Mouse (Mus musculus): Measurements from ENCODE around the gene Trmt44. TPM values are rescaled to one million over a fixed set of nuclear protein-coding genes. Genes with fewer than 3 reads are reported as not detected.

Trmt44 gene
- polyA plus RNA-seq, 1 experiment from 2014 or later, result 7.0 TPM

DNA sequence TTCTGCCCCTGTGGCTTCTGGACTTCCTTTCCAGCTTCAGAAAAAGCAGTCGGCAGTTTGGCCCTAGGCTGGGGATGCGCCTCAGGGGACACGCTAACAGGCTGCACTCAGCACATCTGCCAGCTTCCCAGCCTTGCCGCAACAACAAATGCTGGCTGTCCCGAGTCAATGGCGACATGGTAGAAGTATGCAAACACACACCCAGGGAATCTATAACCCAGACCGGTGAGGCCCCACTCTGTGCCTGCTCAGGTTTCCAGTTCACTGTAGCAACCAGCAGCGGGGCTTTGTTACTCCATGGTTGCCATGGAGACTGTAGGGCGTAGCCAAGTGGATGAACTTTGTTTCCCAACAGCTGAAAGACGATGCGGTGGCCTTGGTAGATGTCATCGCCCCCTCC lies 34.5 kb upstream of the Trmt44 start:
- peak overlapping the region; percentile 41; the same call in 1 of the 2 replicates for H3K9ac ChIP-seq (ENCODE audit: low read length)
- no peaks in the 10 kb centered on the region for H3K36me3 ChIP-seq (ENCODE audit: control insufficient read depth, insufficient read depth, low read length)
- peak; percentile 65; the same call in 1 of the 2 replicates for ATAC-seq (ENCODE audit: insufficient read depth, low FRiP score)
- no peaks in the 10 kb centered on the region for H3K9me3 ChIP-seq (replicated peaks; ENCODE audit: control insufficient read depth, low read length)
- peak overlapping the region; percentile 40; the same call in 1 of the 2 replicates for H3K27ac ChIP-seq (ENCODE audit: low read length)
- peaks cover 22% of the 10 kb centered on the region for H3K4me1 ChIP-seq (ENCODE audit: control insufficient read depth, insufficient read depth, low read length)
- no peak overlapping the region for H3K4me3 ChIP-seq (replicated peaks; ENCODE audit: low read length)
- no peak overlapping the region for H3K4me2 ChIP-seq (ENCODE audit: low read depth, low read length)
- WGBS, result 23% methylated on average over 12 of the region's 12 CpGs
- no peaks in the 10 kb centered on the region for H3K27me3 ChIP-seq (ENCODE audit: control insufficient read depth, insufficient read depth, low read length)

DNA sequence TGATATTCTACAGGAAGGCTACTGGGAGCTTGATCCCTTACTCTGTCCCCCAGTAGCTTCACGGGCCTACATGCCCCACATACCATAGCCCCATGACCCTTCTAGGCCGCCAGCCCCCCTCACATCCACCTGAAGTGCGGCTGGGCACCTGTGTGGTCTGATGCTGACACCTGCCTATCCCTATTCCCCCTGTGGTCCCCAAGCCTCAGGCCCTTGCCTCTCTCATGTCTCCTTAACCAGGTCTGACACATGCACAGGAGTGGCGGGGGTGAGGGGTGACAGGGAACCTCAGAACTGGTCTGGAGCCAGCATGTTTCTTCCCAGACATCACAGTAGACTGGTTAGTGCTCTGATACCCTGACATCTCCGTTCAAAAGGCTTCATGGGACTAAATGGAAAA lies 33.7 kb upstream of the Trmt44 start:
- peaks cover 22% of the 10 kb centered on the region for H3K4me1 ChIP-seq (ENCODE audit: control insufficient read depth, insufficient read depth, low read length)
- WGBS, result 78% methylated on average over 5 of the region's 5 CpGs

DNA sequence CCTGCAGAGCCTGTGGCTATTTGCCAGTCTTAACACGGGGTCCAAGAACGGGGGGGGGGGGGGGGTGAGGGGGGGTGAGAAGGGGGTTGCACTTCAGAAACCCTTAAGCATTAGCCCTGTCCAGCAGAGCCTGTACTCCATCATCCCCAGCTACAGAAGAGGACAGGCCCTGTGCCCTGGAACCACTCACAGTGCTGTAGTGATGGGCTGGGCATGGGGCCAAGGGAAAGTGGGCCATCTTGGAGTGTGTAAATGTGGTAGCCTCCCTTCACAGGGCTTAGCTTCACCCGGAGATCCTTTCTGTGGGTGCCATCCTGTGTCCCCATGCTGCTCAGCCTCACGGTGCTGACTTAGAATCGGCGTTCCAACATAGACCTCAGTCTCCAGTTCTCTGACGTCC lies 32.9 kb upstream of the Trmt44 start:
- WGBS, result 61% methylated on average over 7 of the region's 7 CpGs
- ATAC-seq (ENCODE audit: insufficient read depth, low FRiP score), result peak; percentile 65; the same call in 1 of the 2 replicates

More for the DNA sequence above, 33.7 kb upstream of the Trmt44 start:
- Histone ChIP-seq H3K27me3 (ENCODE audit: control insufficient read depth, insufficient read depth, low read length) (no peaks in the 10 kb centered on the region), H3K4me2 (ENCODE audit: low read depth, low read length) (no peak overlapping the region), H3K36me3 (ENCODE audit: control insufficient read depth, insufficient read depth, low read length) (no peaks in the 10 kb centered on the region), H3K9ac (ENCODE audit: low read length) (no peak overlapping the region), H3K4me3 (replicated peaks; ENCODE audit: low read length) (no peak overlapping the region), H3K9me3 (replicated peaks; ENCODE audit: control insufficient read depth, low read length) (no peaks in the 10 kb centered on the region), H3K27ac (ENCODE audit: low read length) (peak overlapping the region; percentile 40; the same call in 1 of the 2 replicates)
- no peak for ATAC-seq (ENCODE audit: insufficient read depth, low FRiP score)

DNA sequence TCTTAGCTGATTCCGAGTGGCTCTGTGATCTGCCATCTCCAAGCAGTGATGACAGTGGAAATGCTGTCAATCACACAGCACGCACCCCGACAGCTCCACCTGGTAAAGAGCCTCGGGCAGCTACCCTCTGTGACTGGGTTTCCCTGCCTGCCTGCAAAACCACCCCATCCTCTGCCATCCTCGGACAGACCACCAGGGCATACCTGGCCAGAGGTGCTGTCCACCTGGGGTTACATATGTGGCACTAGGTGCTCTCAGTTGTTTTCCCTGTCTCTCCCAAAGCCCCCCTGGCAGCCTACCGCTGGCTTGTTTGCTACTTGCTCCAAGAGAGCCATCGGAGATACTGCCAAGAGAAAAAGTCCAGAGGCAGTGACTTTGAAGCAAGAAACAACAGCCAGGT lies 31.9 kb upstream of the Trmt44 start:
- H3K4me1 ChIP-seq (ENCODE audit: control insufficient read depth, insufficient read depth, low read length), result peaks cover 22% of the 10 kb centered on the region
- H3K27me3 ChIP-seq (ENCODE audit: control insufficient read depth, insufficient read depth, low read length), result no peaks in the 10 kb centered on the region
- H3K36me3 ChIP-seq (ENCODE audit: control insufficient read depth, insufficient read depth, low read length), result no peaks in the 10 kb centered on the region
- no peak overlapping the region for H3K9ac ChIP-seq (ENCODE audit: low read length)
- no peak overlapping the region for H3K4me2 ChIP-seq (ENCODE audit: low read depth, low read length)
- H3K4me3 ChIP-seq (replicated peaks; ENCODE audit: low read length), result no peak overlapping the region
- no peaks in the 10 kb centered on the region for H3K9me3 ChIP-seq (replicated peaks; ENCODE audit: control insufficient read depth, low read length)
- ATAC-seq (ENCODE audit: insufficient read depth, low FRiP score), result no peak
- no peak overlapping the region for H3K27ac ChIP-seq (ENCODE audit: low read length)
- WGBS, result 86% methylated on average over 7 of the region's 7 CpGs

More for the DNA sequence above, 32.9 kb upstream of the Trmt44 start:
- no peaks in the 10 kb centered on the region for H3K36me3 ChIP-seq (ENCODE audit: control insufficient read depth, insufficient read depth, low read length)
- no peak overlapping the region for H3K27ac ChIP-seq (ENCODE audit: low read length)
- H3K9ac ChIP-seq (ENCODE audit: low read length), result no peak overlapping the region
- no peaks in the 10 kb centered on the region for H3K27me3 ChIP-seq (ENCODE audit: control insufficient read depth, insufficient read depth, low read length)
- H3K4me1 ChIP-seq (ENCODE audit: control insufficient read depth, insufficient read depth, low read length), result peaks cover 22% of the 10 kb centered on the region
- no peak overlapping the region for H3K4me3 ChIP-seq (replicated peaks; ENCODE audit: low read length)
- H3K4me2 ChIP-seq (ENCODE audit: low read depth, low read length), result no peak overlapping the region
- H3K9me3 ChIP-seq (replicated peaks; ENCODE audit: control insufficient read depth, low read length), result no peaks in the 10 kb centered on the region

DNA sequence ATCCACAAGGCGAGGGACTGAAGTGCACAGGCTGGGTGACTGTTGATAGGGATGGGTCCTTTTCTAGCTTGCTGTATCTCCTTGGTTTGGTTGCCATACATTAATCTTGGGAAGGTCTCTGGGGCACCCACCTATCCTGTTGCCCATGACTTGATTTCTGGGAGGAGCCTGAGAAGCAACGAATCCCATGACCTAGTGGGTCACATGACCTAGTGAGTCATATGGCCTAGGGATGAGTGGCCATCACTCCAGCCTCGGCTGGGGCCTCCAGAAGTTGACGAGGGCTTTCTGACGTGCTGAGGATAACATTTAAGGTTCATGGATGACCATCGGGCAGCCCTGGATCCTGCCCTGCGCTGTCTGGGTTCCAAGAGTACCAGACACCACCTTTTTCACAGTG lies 30.5 kb upstream of the Trmt44 start:
- H3K9me3 ChIP-seq (replicated peaks; ENCODE audit: control insufficient read depth, low read length), result no peaks in the 10 kb centered on the region
- H3K36me3 ChIP-seq (ENCODE audit: control insufficient read depth, insufficient read depth, low read length), result no peaks in the 10 kb centered on the region
- H3K27ac ChIP-seq (ENCODE audit: low read length), result no peak overlapping the region
- WGBS, result 82% methylated on average over 7 of the region's 7 CpGs
- peaks cover 22% of the 10 kb centered on the region for H3K4me1 ChIP-seq (ENCODE audit: control insufficient read depth, insufficient read depth, low read length)
- H3K27me3 ChIP-seq (ENCODE audit: control insufficient read depth, insufficient read depth, low read length), result no peaks in the 10 kb centered on the region
- H3K4me2 ChIP-seq (ENCODE audit: low read depth, low read length), result no peak overlapping the region
- H3K9ac ChIP-seq (ENCODE audit: low read length), result no peak overlapping the region
- ATAC-seq (ENCODE audit: insufficient read depth, low FRiP score), result no peak
- H3K4me3 ChIP-seq (replicated peaks; ENCODE audit: low read length), result no peak overlapping the region

DNA sequence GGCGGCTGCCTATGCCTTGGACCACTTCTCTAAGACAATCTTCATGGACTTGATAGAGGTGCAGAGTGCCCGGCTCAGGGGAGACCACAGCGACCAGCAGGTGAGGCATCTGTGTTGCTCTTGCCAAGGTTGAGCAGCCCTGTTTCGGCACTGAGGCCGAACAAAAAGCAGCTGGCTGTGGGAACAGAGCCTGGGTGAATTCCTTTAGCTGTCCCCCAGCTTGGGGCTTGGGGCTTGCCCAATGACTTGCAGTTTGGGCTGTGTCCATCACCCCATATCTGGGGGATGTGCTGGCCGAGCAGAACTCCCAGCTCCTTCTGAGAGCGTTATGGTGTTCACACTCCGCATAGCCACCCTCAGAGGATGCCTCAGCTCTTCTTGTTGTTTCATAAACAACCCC lies 26.7 kb upstream of the Trmt44 start:
- Histone ChIP-seq H3K36me3 (ENCODE audit: control insufficient read depth, insufficient read depth, low read length) (peaks cover 12% of the 10 kb centered on the region), H3K4me2 (ENCODE audit: low read depth, low read length) (no peak overlapping the region), H3K9ac (ENCODE audit: low read length) (no peak overlapping the region), H3K4me1 (ENCODE audit: control insufficient read depth, insufficient read depth, low read length) (no peaks in the 10 kb centered on the region), H3K9me3 (replicated peaks; ENCODE audit: control insufficient read depth, low read length) (peaks cover 4% of the 10 kb centered on the region; the same call in 1 of the 2 replicates), H3K4me3 (replicated peaks; ENCODE audit: low read length) (no peak overlapping the region), H3K27ac (ENCODE audit: low read length) (no peak overlapping the region), H3K27me3 (ENCODE audit: control insufficient read depth, insufficient read depth, low read length) (no peaks in the 10 kb centered on the region)
- WGBS, result 87% methylated on average over 8 of the region's 8 CpGs
- no peak for ATAC-seq (ENCODE audit: insufficient read depth, low FRiP score)

DNA sequence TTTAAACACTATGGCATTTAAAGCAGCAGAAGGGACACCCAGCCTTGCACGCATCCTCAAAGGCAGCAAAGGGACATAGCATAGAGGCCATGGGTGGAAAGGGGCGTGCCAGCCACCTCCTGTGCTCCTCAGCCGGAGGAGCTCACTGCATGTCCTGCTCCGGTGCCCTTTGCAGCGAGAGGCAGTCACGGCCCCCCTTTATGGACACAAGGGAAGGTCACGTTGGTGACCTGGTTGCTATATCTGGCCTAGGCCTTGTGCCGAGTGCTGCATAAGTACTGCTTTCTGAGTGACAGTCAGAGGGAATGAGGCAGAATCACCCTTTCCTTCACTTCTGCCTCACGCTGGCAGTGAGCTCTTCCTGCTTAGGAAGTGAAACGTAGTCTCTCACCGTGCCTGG lies 25.4 kb upstream of the Trmt44 start:
- ATAC-seq (ENCODE audit: insufficient read depth, low FRiP score), result no peak
- Histone ChIP-seq H3K27ac (ENCODE audit: low read length) (no peak overlapping the region), H3K27me3 (ENCODE audit: control insufficient read depth, insufficient read depth, low read length) (no peaks in the 10 kb centered on the region), H3K4me3 (replicated peaks; ENCODE audit: low read length) (no peak overlapping the region), H3K4me2 (ENCODE audit: low read depth, low read length) (no peak overlapping the region), H3K36me3 (ENCODE audit: control insufficient read depth, insufficient read depth, low read length) (peaks cover 12% of the 10 kb centered on the region), H3K4me1 (ENCODE audit: control insufficient read depth, insufficient read depth, low read length) (no peaks in the 10 kb centered on the region), H3K9ac (ENCODE audit: low read length) (no peak overlapping the region), H3K9me3 (replicated peaks; ENCODE audit: control insufficient read depth, low read length) (peaks cover 4% of the 10 kb centered on the region; the same call in 1 of the 2 replicates)
- WGBS, result 84% methylated on average over 11 of the region's 11 CpGs

DNA sequence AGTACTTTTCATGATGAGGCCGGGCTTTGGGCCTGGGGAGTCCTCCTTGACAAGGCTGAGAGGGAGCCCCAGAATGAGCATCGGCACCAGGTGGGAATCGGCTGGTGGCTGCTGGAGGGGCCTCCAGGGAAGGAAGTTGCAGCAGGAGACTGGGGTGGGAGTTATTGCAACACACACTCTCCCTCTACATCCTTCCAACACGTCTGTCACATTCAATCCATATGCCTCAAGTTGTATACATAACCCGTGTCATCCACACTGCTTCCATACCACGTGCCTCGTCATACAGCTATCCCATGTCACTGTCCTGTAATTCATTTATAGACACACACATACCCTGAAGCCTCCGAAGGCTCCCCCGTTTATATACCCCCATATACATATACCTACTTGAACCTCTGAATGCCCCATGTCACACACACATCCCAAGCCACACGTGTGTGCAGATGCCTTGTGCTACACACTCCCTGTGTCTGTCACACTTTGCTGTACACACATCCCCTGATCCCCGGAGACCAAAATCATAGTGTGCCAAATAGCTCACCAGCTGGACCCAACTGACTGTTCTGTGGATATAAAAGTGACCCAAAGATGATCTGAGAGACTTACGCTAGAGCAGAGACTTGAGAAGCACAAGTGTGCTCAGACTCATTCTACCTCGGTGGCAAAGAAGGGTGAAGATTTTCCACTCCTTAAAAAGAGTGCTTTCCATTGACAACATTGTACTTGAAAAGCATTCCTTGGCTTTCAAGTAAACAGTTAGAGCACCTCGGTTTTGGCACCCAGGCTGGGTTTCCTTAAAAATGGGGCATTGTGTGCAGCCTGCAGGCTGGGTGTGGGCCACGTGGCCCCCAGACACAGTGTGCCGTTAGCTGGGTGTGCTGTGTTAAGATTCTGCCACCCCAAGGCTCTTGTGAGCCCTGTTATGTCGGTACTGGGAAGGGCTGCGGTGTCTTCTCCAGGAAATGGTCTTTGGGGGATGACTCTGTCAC lies 21.6 kb upstream of the Trmt44 start:
- H3K36me3 ChIP-seq (ENCODE audit: control insufficient read depth, insufficient read depth, low read length), result peaks cover 23% of the 10 kb centered on the region
- H3K4me2 ChIP-seq (ENCODE audit: low read depth, low read length), result no peak overlapping the region
- H3K9ac ChIP-seq (ENCODE audit: low read length), result no peak overlapping the region
- H3K27me3 ChIP-seq (ENCODE audit: control insufficient read depth, insufficient read depth, low read length), result no peaks in the 10 kb centered on the region
- peaks cover 4% of the 10 kb centered on the region; the same call in 1 of the 2 replicates for H3K9me3 ChIP-seq (replicated peaks; ENCODE audit: control insufficient read depth, low read length)
- H3K4me3 ChIP-seq (replicated peaks; ENCODE audit: low read length), result no peak overlapping the region
- 59% methylated on average over 18 of the region's 18 CpGs for WGBS
- 0 out of 2 replicates have a peak, but pooled peaks have one; percentile 27 for ATAC-seq (ENCODE audit: insufficient read depth, low FRiP score)
- H3K4me1 ChIP-seq (ENCODE audit: control insufficient read depth, insufficient read depth, low read length), result no peaks in the 10 kb centered on the region
- H3K27ac ChIP-seq (ENCODE audit: low read length), result peak overlapping the region; percentile 51; the same call in 1 of the 2 replicates

DNA sequence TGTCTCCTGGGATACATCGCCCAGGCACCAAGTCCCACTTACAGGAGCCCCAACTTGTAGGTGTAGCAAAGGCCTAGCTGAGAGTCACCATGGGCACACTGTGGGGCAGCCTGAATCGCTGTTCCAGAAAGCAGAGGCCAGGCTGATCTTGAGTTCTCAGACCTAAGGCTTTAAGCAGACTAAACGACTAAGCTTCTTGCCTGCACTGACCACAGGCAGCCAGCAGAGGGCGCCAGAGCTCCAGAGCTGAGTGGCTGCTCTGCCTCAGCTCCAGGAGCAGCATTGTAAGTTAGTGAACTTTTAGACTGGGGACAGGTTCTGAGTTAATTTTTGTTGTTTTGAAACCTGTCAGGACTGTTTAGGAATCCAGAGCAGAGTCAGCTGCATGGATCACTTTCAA lies 20.8 kb upstream of the Trmt44 start:
- Histone ChIP-seq H3K36me3 (ENCODE audit: control insufficient read depth, insufficient read depth, low read length) (peaks cover 28% of the 10 kb centered on the region), H3K27me3 (ENCODE audit: control insufficient read depth, insufficient read depth, low read length) (no peaks in the 10 kb centered on the region), H3K4me3 (replicated peaks; ENCODE audit: low read length) (no peak overlapping the region), H3K4me1 (ENCODE audit: control insufficient read depth, insufficient read depth, low read length) (no peaks in the 10 kb centered on the region), H3K9ac (ENCODE audit: low read length) (no peak overlapping the region), H3K27ac (ENCODE audit: low read length) (peak overlapping the region; percentile 51; the same call in 1 of the 2 replicates), H3K4me2 (ENCODE audit: low read depth, low read length) (no peak overlapping the region), H3K9me3 (replicated peaks; ENCODE audit: control insufficient read depth, low read length) (peaks cover 4% of the 10 kb centered on the region)
- peak; percentile 34 for ATAC-seq (ENCODE audit: insufficient read depth, low FRiP score)
- 21% methylated on average over 4 of the region's 4 CpGs for WGBS

All from stomach, embryonic 16.5 days (tissue).